Mouse (Mus musculus) neural tube, embryonic 14.5 days (tissue): ENCODE results near the gene Ctrl. TPM values are rescaled to one million over a fixed set of nuclear protein-coding genes. Genes with fewer than 3 reads are reported as not detected.

Experiments used
- ATAC-seq: fragments of 200-750 bp; cut with Nextera tagmentation; 2 replicates; pipeline ENCODE4 v1.8.0; 2017; ENCODE audit warnings: low read depth, mild to moderate bottlenecking, moderate TSS enrichment, moderate library complexity
- H3K27ac ChIP-seq: fragments of 300-500 bp; sonication (generic); 2 replicates; pipeline ENCODE4 v1.5.1; 2014; ENCODE audit warnings: low read depth, mild to moderate bottlenecking, control low read depth, low read length, moderate library complexity, mixed read lengths
- H3K27me3 ChIP-seq: fragments of 300-500 bp; sonication (generic); 2 replicates; pipeline ENCODE4 v1.6.1; 2014; ENCODE audit warnings: low read length; ENCODE audit not compliant: control insufficient read depth, insufficient read depth
- H3K36me3 ChIP-seq: fragments of 300-500 bp; sonication (generic); 2 replicates; pipeline ENCODE4 v1.6.1; 2014; ENCODE audit warnings: low read length, mixed read lengths; ENCODE audit not compliant: control insufficient read depth, insufficient read depth
- H3K4me1 ChIP-seq: fragments of 300-500 bp; sonication (generic); 2 replicates; pipeline ENCODE4 v1.6.1; 2014; ENCODE audit warnings: low read length; ENCODE audit not compliant: control insufficient read depth, insufficient read depth
- H3K4me2 ChIP-seq: fragments of 300-500 bp; sonication (generic); 2 replicates; pipeline ENCODE4 v1.6.1; 2014; ENCODE audit warnings: mild to moderate bottlenecking, low read depth, low read length, control low read depth
- H3K4me3 ChIP-seq: fragments of 300-500 bp; sonication (generic); 2 replicates; pipeline ENCODE4 v1.5.1; 2014; ENCODE audit warnings: low read depth, low read length, control low read depth, mixed read lengths
- H3K9ac ChIP-seq: fragments of 300-500 bp; sonication (generic); replicated peaks from 2 replicates; pipeline ENCODE4 v1.6.1; 2014; ENCODE audit warnings: low read depth, mild to moderate bottlenecking, control low read depth, low read length, mixed read lengths
- H3K9me3 ChIP-seq: fragments of 300-500 bp; sonication (generic); 2 replicates; pipeline ENCODE4 v1.6.1; 2016; ENCODE audit warnings: low read length; ENCODE audit not compliant: control insufficient read depth
- WGBS: fragments of 180-500 bp; shearing (Covaris S2); extraction: QIAGEN DNeasy Blood & Tissue Kit; methylation state at CpG from one replicate; pipeline ENCODE4 v1.1.7; 2014; 5-methylcytosine and 5-hydroxymethylcytosine counted together
- microRNA-seq: library from miRNA; unstranded; fragments of <30 nt; microRNA quantifications from one replicate; pipeline ENCODE4, GENCODE M21; 2016
- polyA plus RNA-seq: library from polyadenylated mRNA; unstranded; fragments of >200 nt; fragmentation: Nextera tagmentation; extraction: Ambion mirVana; gene quantifications from 2 replicates; pipeline ENCODE4 v1.2.1, GENCODE M21; 2014

The Ctrl gene
- polyA plus RNA-seq, 1 experiment from 2014 or later, result 3.8 TPM

DNA sequence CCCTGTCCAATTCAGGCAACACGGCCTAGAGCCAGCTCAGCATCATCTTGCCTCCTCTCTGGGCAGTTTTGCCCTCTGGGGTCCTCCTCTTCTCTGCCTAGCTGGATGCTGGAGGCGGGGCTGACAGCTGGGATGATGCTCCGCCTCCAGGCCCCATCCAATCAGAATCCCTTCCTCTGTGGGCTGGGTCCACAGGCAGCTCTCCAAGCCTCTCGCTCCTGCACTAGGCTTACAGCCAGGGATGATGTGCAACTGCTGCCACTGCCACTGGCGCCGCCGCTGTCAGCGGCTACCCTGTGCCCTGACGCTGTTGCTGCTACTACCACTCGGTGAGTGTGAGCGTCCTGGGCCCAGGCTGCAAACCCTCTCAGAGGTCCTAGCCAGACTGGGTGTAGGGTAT lies 40.3 kb downstream of the Ctrl start, which contains the start of gene Nrn1l:
Nrn1l (plus strand) TSS at position 229 of the 400 bp plus-strand sequence.
- Histone ChIP-seq H3K9ac (no peak within 1 kb of the TSS), H3K36me3 (peaks cover 33% of the 10 kb centered on the region), H3K27ac (peak within 1 kb of the TSS; percentile 44; the same call in 1 of the 2 replicates)

DNA sequence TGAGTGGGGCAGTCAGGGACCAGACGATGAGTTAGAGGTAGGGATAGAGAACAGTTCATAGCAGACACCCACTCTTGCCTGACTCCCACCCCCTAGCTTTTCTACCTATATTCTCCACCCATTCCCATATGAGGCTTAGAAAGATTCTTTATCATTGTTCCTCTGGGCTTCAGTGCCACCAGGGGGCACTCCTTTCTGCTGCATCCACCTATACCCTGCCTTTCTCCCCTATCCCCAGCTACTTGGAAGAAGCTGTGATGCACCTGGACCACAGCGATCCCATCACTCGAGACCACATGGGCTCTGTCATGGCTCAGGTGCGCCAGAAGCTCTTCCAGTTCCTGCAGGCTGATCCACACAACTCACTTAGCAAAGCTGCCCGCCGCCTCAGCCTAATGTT lies 41.2 kb downstream of the Ctrl start:
- Histone ChIP-seq H3K4me3 (no peak overlapping the region), H3K9ac (no peak overlapping the region), H3K4me2 (no peak overlapping the region), H3K9me3 (no peaks in the 10 kb centered on the region), H3K36me3 (peaks cover 42% of the 10 kb centered on the region), H3K27me3 (no peaks in the 10 kb centered on the region), H3K27ac (no peak overlapping the region), H3K4me1 (no peaks in the 10 kb centered on the region)
- WGBS, result 83% methylated on average over 6 of the region's 6 CpGs
- no peak for ATAC-seq

More for the DNA sequence above, 40.3 kb downstream of the Ctrl start, which contains the start of gene Nrn1l:
- Histone ChIP-seq H3K4me1 (no peaks in the 10 kb centered on the region), H3K9me3 (no peaks in the 10 kb centered on the region), H3K4me3 (no peak within 1 kb of the TSS), H3K4me2 (no peak within 1 kb of the TSS; the same call in 1 of the 2 replicates), H3K27me3 (no peaks in the 10 kb centered on the region)
- WGBS, result 3% methylated on average over 11 of the region's 11 CpGs
- ATAC-seq, result peak; percentile 92

DNA sequence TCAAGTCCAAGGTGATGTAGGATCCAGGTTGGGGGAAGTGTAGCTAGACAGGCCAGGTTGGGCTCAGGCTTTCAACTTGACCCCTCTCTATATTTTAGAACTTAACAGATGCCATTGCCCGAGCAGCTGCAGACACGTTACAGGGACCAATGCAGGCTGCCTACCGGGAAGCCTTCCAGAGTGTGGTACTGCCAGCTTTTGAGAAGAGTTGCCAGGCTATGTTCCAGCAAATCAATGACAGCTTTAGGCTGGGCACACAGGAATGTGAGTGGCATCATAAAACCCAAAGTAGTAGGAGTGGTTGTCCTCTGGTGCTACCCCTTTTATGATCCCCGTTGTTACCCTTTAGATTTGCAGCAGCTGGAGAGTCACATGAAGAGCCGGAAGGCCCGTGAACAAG lies 42.8 kb downstream of the Ctrl start:
- WGBS, result 73% methylated on average over 6 of the region's 6 CpGs

DNA sequence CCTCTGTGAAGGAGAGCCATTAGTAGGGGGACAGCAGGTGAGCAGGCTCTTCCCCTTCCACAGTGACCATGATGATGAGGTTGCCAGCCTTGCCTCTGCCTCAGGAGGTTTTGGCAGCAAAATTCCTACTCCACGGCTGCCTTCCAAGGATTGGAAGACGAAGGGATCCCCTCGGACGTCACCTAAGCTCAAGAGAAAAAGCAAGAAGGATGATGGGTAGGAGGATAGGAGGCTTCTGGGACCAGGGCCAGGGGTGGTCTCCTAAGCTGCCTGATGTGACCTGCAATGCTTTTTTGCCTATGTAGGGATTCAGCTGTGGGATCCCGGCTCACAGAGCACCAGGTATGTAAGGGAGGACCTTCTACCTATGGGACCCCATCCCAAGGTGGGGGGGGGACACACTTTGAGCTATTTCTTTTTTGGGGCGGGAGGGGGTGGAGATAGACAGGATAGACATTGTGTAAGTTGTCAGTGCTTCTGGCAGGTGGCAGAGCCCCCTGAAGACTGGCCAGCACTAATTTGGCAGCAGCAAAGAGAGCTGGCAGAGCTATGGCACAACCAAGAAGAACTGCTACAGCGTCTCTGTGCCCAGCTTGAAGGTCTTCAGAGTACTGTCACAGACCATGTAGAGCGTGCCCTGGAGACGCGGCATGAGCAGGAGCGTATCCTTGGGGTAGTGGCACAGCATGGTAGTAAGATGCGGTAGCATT lies 43.8 kb downstream of the Ctrl start:
- no peak overlapping the region for H3K27ac ChIP-seq
- peaks cover 67% of the 10 kb centered on the region for H3K36me3 ChIP-seq
- H3K27me3 ChIP-seq, result no peaks in the 10 kb centered on the region
- no peak overlapping the region for H3K4me3 ChIP-seq
- H3K9ac ChIP-seq, result no peak overlapping the region
- no peaks in the 10 kb centered on the region for H3K9me3 ChIP-seq
- WGBS, result 95% methylated on average over 12 of the region's 12 CpGs
- no peak overlapping the region for H3K4me2 ChIP-seq
- no peak for ATAC-seq
- no peaks in the 10 kb centered on the region for H3K4me1 ChIP-seq

More for the DNA sequence above, 42.8 kb downstream of the Ctrl start:
- H3K4me1 ChIP-seq, result no peaks in the 10 kb centered on the region
- no peak overlapping the region for H3K4me2 ChIP-seq
- peaks cover 58% of the 10 kb centered on the region for H3K36me3 ChIP-seq
- no peak overlapping the region for H3K4me3 ChIP-seq
- no peak overlapping the region for H3K27ac ChIP-seq
- H3K9ac ChIP-seq, result no peak overlapping the region
- no peaks in the 10 kb centered on the region for H3K9me3 ChIP-seq
- ATAC-seq, result no peak
- no peaks in the 10 kb centered on the region for H3K27me3 ChIP-seq

Small RNA genes lying within 50 kb of the gene (microRNA-seq; reads per million reads assigned to microRNA genes)
- not detected for gene Mir7074

Other genes starting within 250 kb of the Ctrl start
- 21.7 and 22.3 TPM in 2 replicates for gene Carmil2, start 247.6 kb downstream of the Ctrl start, polyA plus RNA-seq
- gene Acd, start 232.8 kb downstream of the Ctrl start, polyA plus RNA-seq, result 79.5 and 83.9 TPM in 2 replicates
- gene Pard6a, start 232.7 kb downstream of the Ctrl start, polyA plus RNA-seq, result 48.1 and 60.6 TPM in 2 replicates
- gene 4933405L10Rik, start 226.2 kb downstream of the Ctrl start, polyA plus RNA-seq, result 0.30 and 0.42 TPM in 2 replicates
- gene Enkd1, start 225.7 kb downstream of the Ctrl start, polyA plus RNA-seq, result 9.5 and 11.6 TPM in 2 replicates
- 52.9 and 67.9 TPM in 2 replicates for gene Gfod2, start 175.2 kb downstream of the Ctrl start, polyA plus RNA-seq
- 13.6 and 14.7 TPM in 2 replicates for gene Ranbp10, start 106.5 kb downstream of the Ctrl start, polyA plus RNA-seq
- gene Tsnaxip1, start 106.1 kb downstream of the Ctrl start, polyA plus RNA-seq, result 0.26 and 0.28 TPM in 2 replicates
- 49.6 and 51.4 TPM in 2 replicates for gene Cenpt, start 80.6 kb downstream of the Ctrl start, polyA plus RNA-seq
- 44.1 and 54.1 TPM in 2 replicates for gene Thap11, start 78.7 kb downstream of the Ctrl start, polyA plus RNA-seq
- 141 and 176 TPM in 2 replicates for gene Nutf2, start 73.3 kb downstream of the Ctrl start, polyA plus RNA-seq
- 38.3 and 44.9 TPM in 2 replicates for gene Edc4, start 53.0 kb downstream of the Ctrl start, polyA plus RNA-seq
- 0.99 and 2.0 TPM in 2 replicates for gene Nrn1l, start 40.3 kb downstream of the Ctrl start, polyA plus RNA-seq
- gene Pskh1, start 33.4 kb downstream of the Ctrl start, polyA plus RNA-seq, result 6.4 and 10.6 TPM in 2 replicates
- gene Psmb10, start 4.6 kb upstream of the Ctrl start, polyA plus RNA-seq, result 53.2 and 76.8 TPM in 2 replicates
- 0.99 and 2.7 TPM in 2 replicates for gene Lcat, start 9.5 kb upstream of the Ctrl start, polyA plus RNA-seq
- 4.8 and 8.2 TPM in 2 replicates for gene Slc12a4, start 32.2 kb upstream of the Ctrl start, polyA plus RNA-seq
- not detected in 2 replicates for gene Dpep3, start 45.6 kb upstream of the Ctrl start, polyA plus RNA-seq
- 25.6 and 33.5 TPM in 2 replicates for gene Dus2, start 57.5 kb upstream of the Ctrl start, polyA plus RNA-seq
- 0.31 TPM in 1 of 2 replicates, not detected in the other for gene Dpep2nb, start 72.1 kb upstream of the Ctrl start, polyA plus RNA-seq
- 22.4 and 23.9 TPM in 2 replicates for gene Ddx28, start 78.0 kb upstream of the Ctrl start, polyA plus RNA-seq
- 3.1 and 3.2 TPM in 2 replicates for gene Nfatc3, start 125.0 kb upstream of the Ctrl start, polyA plus RNA-seq
- gene Esrp2, start 203.1 kb upstream of the Ctrl start, polyA plus RNA-seq, result not detected in 2 replicates
- gene Pla2g15, start 216.5 kb upstream of the Ctrl start, polyA plus RNA-seq, result 5.1 and 14.6 TPM in 2 replicates
- gene Slc7a6, start 235.0 kb upstream of the Ctrl start, polyA plus RNA-seq, result 65.3 and 74.7 TPM in 2 replicates